Mouse (Mus musculus) heart, adult 2 months (tissue): ENCODE results near the gene Mogat2. TPM values are rescaled to one million over a fixed set of nuclear protein-coding genes. Genes with fewer than 3 reads are reported as not detected.

Experiments used
- DNase-seq, 2 experiments: peaks; one replicate each; pipeline ENCODE4 v3.0.0; 2021
- H3K27ac ChIP-seq: fragments of 200-600 bp; 2 replicates; pipeline ENCODE4 v1.8.1; 2022
- H3K27me3 ChIP-seq: fragments of 200-500 bp; 2 replicates; pipeline ENCODE4 v1.6.1; 2012; ENCODE audit warnings: mild to moderate bottlenecking, low read length, inconsistent platforms, mixed read lengths; ENCODE audit not compliant: control insufficient read depth, insufficient read depth
- H3K36me3 ChIP-seq: fragments of 200-500 bp; 2 replicates; pipeline ENCODE4 v1.6.1; 2012; ENCODE audit warnings: low read length, inconsistent platforms; ENCODE audit not compliant: control insufficient read depth, insufficient read depth
- H3K4me1 ChIP-seq: fragments of 200-500 bp; 2 replicates; pipeline ENCODE4 v1.6.1; 2011; ENCODE audit warnings: low read length; ENCODE audit not compliant: control insufficient read depth, insufficient read depth
- H3K4me3 ChIP-seq: fragments of 200-600 bp; 2 replicates; pipeline ENCODE4 v1.8.1; 2022
- H3K79me2 ChIP-seq: fragments of 200-500 bp; replicated peaks from 2 replicates; pipeline ENCODE4 v1.6.1; 2012; ENCODE audit warnings: mild to moderate bottlenecking, inconsistent platforms, low read length, moderate library complexity, mixed read lengths; ENCODE audit not compliant: control insufficient read depth, insufficient read depth
- H3K9ac ChIP-seq: fragments of 200-500 bp; 2 replicates; pipeline ENCODE4 v1.6.1; 2012; ENCODE audit warnings: low read depth, mild to moderate bottlenecking, control low read depth, inconsistent platforms, low read length, mixed read lengths
- CTCF ChIP-seq: fragments of 200-600 bp; IDR thresholded peaks from 2 replicates; pipeline ENCODE4 v1.8.1; 2022; ENCODE audit warnings: antibody characterized with exemption, mild to moderate bottlenecking, moderate library complexity
- EP300 ChIP-seq: fragments of 200-500 bp; IDR thresholded peaks from 2 replicates; pipeline ENCODE4 v1.6.1; 2011; ENCODE audit warnings: low read depth, low read length, control low read depth; ENCODE audit not compliant: insufficient read depth
- POLR2A ChIP-seq: fragments of 200-500 bp; IDR thresholded peaks from 2 replicates; pipeline ENCODE4 v1.6.1; 2011; ENCODE audit warnings: mild to moderate bottlenecking, low read depth, low read length, control low read depth; ENCODE audit not compliant: insufficient read depth
- WGBS: fragments of 180-500 bp; shearing (Covaris S2); methylation state at CpG from one replicate; pipeline ENCODE4 v1.1.7; 2018; 5-methylcytosine and 5-hydroxymethylcytosine counted together
- intact Hi-C: fragments of 180-260 bp; cut with DNase I; formaldehyde crosslinking; loops from one replicate; pipeline ENCODE4 v1.15.1; 2025
- polyA plus RNA-seq: library from polyadenylated mRNA; depleted of rRNA; stranded (reverse); fragments of >200 nt; gene quantifications from 2 replicates; pipeline ENCODE4 v1.2.3, GENCODE M21; 2012
- total RNA-seq, 2 experiments: library from RNA; stranded (reverse); gene quantifications; 2 replicates each; pipeline ENCODE4 v1.2.3; 2021

Mogat2 gene
- total and polyA plus RNA-seq, 3 experiments: 0.47 TPM; not detected in 2

- WGBS: 72% methylated on average over 7 of the region's 7 CpGs
- peak overlapping the region; percentile 90 for H3K27ac ChIP-seq
- peaks cover 3% of the 10 kb centered on the region; the same call in 1 of the 2 replicates for H3K4me1 ChIP-seq
- no peaks in the 10 kb centered on the region for H3K79me2 ChIP-seq
- peak overlapping the region; percentile 11; the same call in 1 of the 2 replicates for H3K4me3 ChIP-seq
- peak; percentile 27 to 70 for DNase-seq
- no peaks in the 10 kb centered on the region for H3K36me3 ChIP-seq
- no peaks in the 10 kb centered on the region for H3K27me3 ChIP-seq
- TF ChIP-seq CTCF: peak; percentile 25; the same call in 1 of the 2 replicates
- peak; percentile 37; the same call in 1 of the 2 replicates for TF ChIP-seq POLR2A
- TF ChIP-seq EP300: peak; percentile 98
- intact Hi-C loops: loop anchor here (5.0 kb wide), 1 partner anchor 40 kb away; no protein-coding TSS in a partner anchor
- H3K9ac ChIP-seq: peak overlapping the region; percentile 68
Measured at GRCm38 (mm10) chr7:99202163-99202562, 36.3 kb downstream of the Mogat2 start.

- no peak overlapping the region for H3K4me3 ChIP-seq
- DNase-seq: peak in 1 of 2 experiments; percentile 22
- peaks cover 3% of the 10 kb centered on the region; the same call in 1 of the 2 replicates for H3K4me1 ChIP-seq
- 34% methylated on average over 4 of the region's 4 CpGs for WGBS
- no peaks in the 10 kb centered on the region for H3K79me2 ChIP-seq
- H3K27me3 ChIP-seq: no peaks in the 10 kb centered on the region
- intact Hi-C loops: loop anchor here (2.0 to 5.0 kb wide), 2 partner anchors 17 to 38 kb away; partner anchors contain the start of gene Dgat2
- H3K9ac ChIP-seq: no peak overlapping the region
- no peak for TF ChIP-seq EP300
- TF ChIP-seq CTCF: no peak
- no peak for TF ChIP-seq POLR2A
- no peaks in the 10 kb centered on the region for H3K36me3 ChIP-seq
- peak overlapping the region; percentile 90 for H3K27ac ChIP-seq
Measured at GRCm38 (mm10) chr7:99200290-99200689, 38.1 kb downstream of the Mogat2 start.

GRCm38 (mm10) chr7:99199451-99200175 is 38.8 kb downstream of the Mogat2 start:
- intact Hi-C loops: loop anchor here (2.0 to 5.0 kb wide), 2 partner anchors 17 to 37 kb away; partner anchors contain the start of gene Dgat2
- peak in 1 of 2 experiments; percentile 23 for DNase-seq
- Histone ChIP-seq H3K79me2 (no peaks in the 10 kb centered on the region), H3K4me1 (peaks cover 3% of the 10 kb centered on the region; the same call in 1 of the 2 replicates), H3K4me3 (no peak overlapping the region), H3K27me3 (no peaks in the 10 kb centered on the region), H3K9ac (no peak overlapping the region), H3K36me3 (no peaks in the 10 kb centered on the region), H3K27ac (peak overlapping the region; percentile 90)
- WGBS: 78% methylated on average over 9 of the region's 9 CpGs
- TF ChIP-seq EP300 (no peak), CTCF (no peak), POLR2A (no peak)

- no peak for TF ChIP-seq POLR2A
- TF ChIP-seq CTCF: no peak
- no peak for TF ChIP-seq EP300
- Histone ChIP-seq H3K27me3 (no peaks in the 10 kb centered on the region), H3K36me3 (no peaks in the 10 kb centered on the region), H3K4me1 (peaks cover 3% of the 10 kb centered on the region; the same call in 1 of the 2 replicates), H3K9ac (no peak overlapping the region), H3K27ac (no peak overlapping the region; the same call in 1 of the 2 replicates), H3K4me3 (no peak overlapping the region), H3K79me2 (no peaks in the 10 kb centered on the region)
- intact Hi-C loops: no loop called here
- 80% methylated on average over 2 of the region's 2 CpGs for WGBS
- peak in 1 of 2 experiments; percentile 17 for DNase-seq
Measured at GRCm38 (mm10) chr7:99198811-99199210, 39.6 kb downstream of the Mogat2 start.

- no peaks in the 10 kb centered on the region for H3K36me3 ChIP-seq
- no peak overlapping the region for H3K27ac ChIP-seq
- H3K27me3 ChIP-seq: no peaks in the 10 kb centered on the region
- no peak for TF ChIP-seq POLR2A
- no peak for TF ChIP-seq CTCF
- TF ChIP-seq EP300: no peak
- H3K79me2 ChIP-seq: no peaks in the 10 kb centered on the region
- no peaks in the 10 kb centered on the region for H3K4me1 ChIP-seq
- no peak overlapping the region for H3K4me3 ChIP-seq
- DNase-seq: no peak
- no peak overlapping the region for H3K9ac ChIP-seq
- intact Hi-C loops: no loop called here
- 22% methylated on average over 2 of the region's 2 CpGs for WGBS
Measured at GRCm38 (mm10) chr7:99194511-99194910, 43.9 kb downstream of the Mogat2 start.

- no peak for TF ChIP-seq CTCF
- TF ChIP-seq EP300: no peak
- no peak for TF ChIP-seq POLR2A
- Histone ChIP-seq H3K4me1 (no peaks in the 10 kb centered on the region), H3K9ac (no peak overlapping the region), H3K27me3 (no peaks in the 10 kb centered on the region), H3K36me3 (no peaks in the 10 kb centered on the region), H3K4me3 (no peak overlapping the region), H3K27ac (no peak overlapping the region), H3K79me2 (no peaks in the 10 kb centered on the region)
- DNase-seq: no peak
- WGBS: 88% methylated on average over 4 of the region's 4 CpGs
- intact Hi-C loops: no loop called here
Measured at GRCm38 (mm10) chr7:99193926-99194325, 44.5 kb downstream of the Mogat2 start.
